Mouse (Mus musculus): ENCODE results near the gene Ctxn1. TPM values are rescaled to one million over a fixed set of nuclear protein-coding genes. Genes with fewer than 3 reads are reported as not detected.

The Ctxn1 gene
- total and polyA plus RNA-seq, 3 experiments, result 0.11 to 2.1 (median 1.6) TPM

GRCm38 (mm10) chr8:4247241-4247640, 11.8 kb downstream of the Ctxn1 start:
- ATAC-seq (ENCODE audit: extremely low read depth, insufficient number of reproducible peaks, low FRiP score, poor library complexity, severe bottlenecking), result no peak
- TF ChIP-seq GATA1 (IDR thresholded peaks at IDR 0.05; ENCODE audit: borderline replicate concordance, low read length) (no peak), GATA2 (IDR thresholded peaks at IDR 0.05; ENCODE audit: borderline replicate concordance, low read depth, low read length) (no peak), POLR2AphosphoS5 (IDR thresholded peaks at IDR 0.05; ENCODE audit: insufficient replicate concordance, low read depth, low read length) (no peak), CTCF (IDR thresholded peaks at IDR 0.05; ENCODE audit: low read depth, low read length) (no peak), TAL1 (conservative IDR thresholded peaks at IDR 0.05; ENCODE audit: low read depth, low read length) (no peak)
- Histone ChIP-seq H3K9me3 (replicated peaks) (no peaks in the 10 kb centered on the region), H3K4me1 (ENCODE audit: insufficient read depth, low read depth, low read length) (peaks cover 16% of the 10 kb centered on the region), H3K36me3 (replicated peaks) (peaks cover 91% of the 10 kb centered on the region), H3K27me3 (ENCODE audit: insufficient read depth, low read length) (no peaks in the 10 kb centered on the region), H3K4me3 (ENCODE audit: low read depth, low read length) (no peak overlapping the region)
- no peak for DNase-seq (ENCODE audit: low spot score)

GRCm38 (mm10) chr8:4245737-4246136, 13.3 kb downstream of the Ctxn1 start:
- H3K27me3 ChIP-seq (ENCODE audit: insufficient read depth, low read length), result no peaks in the 10 kb centered on the region
- no peak for ATAC-seq (ENCODE audit: extremely low read depth, insufficient number of reproducible peaks, low FRiP score, poor library complexity, severe bottlenecking)
- DNase-seq (ENCODE audit: low spot score), result no peak
- peaks cover 16% of the 10 kb centered on the region for H3K4me1 ChIP-seq (ENCODE audit: insufficient read depth, low read depth, low read length)
- H3K4me3 ChIP-seq (ENCODE audit: low read depth, low read length), result no peak overlapping the region
- H3K9me3 ChIP-seq (replicated peaks), result no peaks in the 10 kb centered on the region
- TF ChIP-seq GATA2 (IDR thresholded peaks at IDR 0.05; ENCODE audit: borderline replicate concordance, low read depth, low read length) (no peak), CTCF (IDR thresholded peaks at IDR 0.05; ENCODE audit: low read depth, low read length) (no peak), POLR2AphosphoS5 (IDR thresholded peaks at IDR 0.05; ENCODE audit: insufficient replicate concordance, low read depth, low read length) (no peak)
- H3K36me3 ChIP-seq (replicated peaks), result peaks cover 100% of the 10 kb centered on the region

GRCm38 (mm10) chr8:4245061-4245460, 14.0 kb downstream of the Ctxn1 start:
- H3K27me3 ChIP-seq (ENCODE audit: insufficient read depth, low read length), result no peaks in the 10 kb centered on the region
- peaks cover 21% of the 10 kb centered on the region for H3K4me1 ChIP-seq (ENCODE audit: insufficient read depth, low read depth, low read length)
- H3K36me3 ChIP-seq (replicated peaks), result peaks cover 100% of the 10 kb centered on the region
- no peaks in the 10 kb centered on the region for H3K9me3 ChIP-seq (replicated peaks)
- no peak for TF ChIP-seq GATA1 (IDR thresholded peaks at IDR 0.05; ENCODE audit: borderline replicate concordance, low read length)
- no peak overlapping the region for H3K4me3 ChIP-seq (ENCODE audit: low read depth, low read length)
- DNase-seq (ENCODE audit: low spot score) (no peak), ATAC-seq (ENCODE audit: extremely low read depth, insufficient number of reproducible peaks, low FRiP score, poor library complexity, severe bottlenecking) (no peak)

GRCm38 (mm10) chr8:4239193-4239890, 19.7 kb downstream of the Ctxn1 start:
- H3K36me3 ChIP-seq (replicated peaks), result peaks cover 48% of the 10 kb centered on the region
- peak; percentile 16 for DNase-seq (ENCODE audit: low spot score)
- peak; percentile 22; the same call in 1 of the 2 replicates for ATAC-seq (ENCODE audit: extremely low read depth, insufficient number of reproducible peaks, low FRiP score, poor library complexity, severe bottlenecking)
- H3K4me3 ChIP-seq (ENCODE audit: low read depth, low read length), result peak overlapping the region; percentile 91
- peaks cover 17% of the 10 kb centered on the region for H3K27me3 ChIP-seq (ENCODE audit: insufficient read depth, low read length)
- H3K4me1 ChIP-seq (ENCODE audit: insufficient read depth, low read depth, low read length), result peaks cover 39% of the 10 kb centered on the region
- no peak for TF ChIP-seq GATA2 (IDR thresholded peaks at IDR 0.05; ENCODE audit: borderline replicate concordance, low read depth, low read length)
- no peak for TF ChIP-seq CTCF (IDR thresholded peaks at IDR 0.05; ENCODE audit: low read depth, low read length)
- no peak for TF ChIP-seq TAL1 (conservative IDR thresholded peaks at IDR 0.05; ENCODE audit: low read depth, low read length)
- no peak for TF ChIP-seq GATA1 (IDR thresholded peaks at IDR 0.05; ENCODE audit: borderline replicate concordance, low read length)
- no peak for TF ChIP-seq POLR2AphosphoS5 (IDR thresholded peaks at IDR 0.05; ENCODE audit: insufficient replicate concordance, low read depth, low read length)
- no peaks in the 10 kb centered on the region for H3K9me3 ChIP-seq (replicated peaks)

- H3K4me1 ChIP-seq (ENCODE audit: insufficient read depth, low read depth, low read length), result peaks cover 34% of the 10 kb centered on the region
- TF ChIP-seq POLR2AphosphoS5 (IDR thresholded peaks at IDR 0.05; ENCODE audit: insufficient replicate concordance, low read depth, low read length) (no peak), GATA2 (IDR thresholded peaks at IDR 0.05; ENCODE audit: borderline replicate concordance, low read depth, low read length) (no peak), GATA1 (IDR thresholded peaks at IDR 0.05; ENCODE audit: borderline replicate concordance, low read length) (no peak), CTCF (IDR thresholded peaks at IDR 0.05; ENCODE audit: low read depth, low read length) (no peak), TAL1 (conservative IDR thresholded peaks at IDR 0.05; ENCODE audit: low read depth, low read length) (no peak)
Measured at GRCm38 (mm10) chr8:4238434-4239192, 20.5 kb downstream of the Ctxn1 start, which contains the start of the genes Map2k7 and Gm49320. TSS of gene Map2k7 (plus strand) at chr8:4238740. TSS of gene Gm49320 (plus strand) at chr8:4238865.

GRCm38 (mm10) chr8:4237814-4238433, 21.1 kb downstream of the Ctxn1 start:
- DNase-seq (ENCODE audit: low spot score) (peak; percentile 32), ATAC-seq (ENCODE audit: extremely low read depth, insufficient number of reproducible peaks, low FRiP score, poor library complexity, severe bottlenecking) (no peak; the same call in 1 of the 2 replicates)
- Histone ChIP-seq H3K36me3 (replicated peaks) (peaks cover 34% of the 10 kb centered on the region), H3K27me3 (ENCODE audit: insufficient read depth, low read length) (peaks cover 25% of the 10 kb centered on the region), H3K9me3 (replicated peaks) (no peaks in the 10 kb centered on the region), H3K4me3 (ENCODE audit: low read depth, low read length) (peak overlapping the region; percentile 91), H3K4me1 (ENCODE audit: insufficient read depth, low read depth, low read length) (peaks cover 34% of the 10 kb centered on the region)
- TF ChIP-seq GATA1 (IDR thresholded peaks at IDR 0.05; ENCODE audit: borderline replicate concordance, low read length) (no peak), CTCF (IDR thresholded peaks at IDR 0.05; ENCODE audit: low read depth, low read length) (no peak), GATA2 (IDR thresholded peaks at IDR 0.05; ENCODE audit: borderline replicate concordance, low read depth, low read length) (no peak), TAL1 (conservative IDR thresholded peaks at IDR 0.05; ENCODE audit: low read depth, low read length) (no peak), POLR2AphosphoS5 (IDR thresholded peaks at IDR 0.05; ENCODE audit: insufficient replicate concordance, low read depth, low read length) (no peak)

More at GRCm38 (mm10) chr8:4238434-4239192, 20.5 kb downstream of the Ctxn1 start, which contains the start of the genes Map2k7 and Gm49320:
- Histone ChIP-seq H3K4me3 (ENCODE audit: low read depth, low read length) (peak within 1 kb of the TSS; percentile 91), H3K9me3 (replicated peaks) (no peaks in the 10 kb centered on the region), H3K27me3 (ENCODE audit: insufficient read depth, low read length) (peaks cover 24% of the 10 kb centered on the region), H3K36me3 (replicated peaks) (peaks cover 41% of the 10 kb centered on the region)
- ATAC-seq (ENCODE audit: extremely low read depth, insufficient number of reproducible peaks, low FRiP score, poor library complexity, severe bottlenecking) (peak; percentile 74), DNase-seq (ENCODE audit: low spot score) (peak; percentile 98)

Measured in G1E (cell line).